Mouse (Mus musculus) intestine, embryonic 16.5 days (tissue): ENCODE data around the gene Wnt3. TPM values are rescaled to one million over a fixed set of nuclear protein-coding genes. Genes with fewer than 3 reads are reported as not detected.

Experiments
- ATAC-seq: fragments of 200-750 bp; cut with Nextera tagmentation; 2 replicates; pipeline ENCODE4 v1.8.0; 2017; ENCODE audit warnings: moderate TSS enrichment, moderate library complexity
- H3K27ac ChIP-seq: fragments of 300-500 bp; sonication (generic); 2 replicates; pipeline ENCODE4 v1.5.1; 2014; ENCODE audit warnings: mild to moderate bottlenecking, low read length
- H3K27me3 ChIP-seq: fragments of 300-500 bp; sonication (generic); replicated peaks from 2 replicates; pipeline ENCODE4 v1.6.1; 2014; ENCODE audit warnings: low read length, control low read depth, mixed read lengths; ENCODE audit not compliant: control insufficient read depth, insufficient read depth
- H3K36me3 ChIP-seq: fragments of 300-500 bp; sonication (generic); 2 replicates; pipeline ENCODE4 v1.6.1; 2014; ENCODE audit warnings: low read length, control low read depth; ENCODE audit not compliant: control insufficient read depth, insufficient read depth
- H3K4me1 ChIP-seq: fragments of 300-500 bp; sonication (generic); 2 replicates; pipeline ENCODE4 v1.6.1; 2014; ENCODE audit warnings: low read length, control low read depth, mixed read lengths; ENCODE audit not compliant: control insufficient read depth, insufficient read depth
- H3K4me2 ChIP-seq: fragments of 300-500 bp; sonication (generic); 2 replicates; pipeline ENCODE4 v1.6.1; 2014; ENCODE audit warnings: low read depth, low read length, control low read depth
- H3K4me3 ChIP-seq: fragments of 300-500 bp; sonication (generic); 2 replicates; pipeline ENCODE4 v1.5.1; 2014; ENCODE audit warnings: mild to moderate bottlenecking, low read length
- H3K9ac ChIP-seq: fragments of 300-500 bp; sonication (generic); 2 replicates; pipeline ENCODE4 v1.6.1; 2014; ENCODE audit warnings: low read depth, low read length
- H3K9me3 ChIP-seq: fragments of 300-500 bp; sonication (generic); 2 replicates; pipeline ENCODE4 v1.6.1; 2016; ENCODE audit warnings: low read length, control low read depth; ENCODE audit not compliant: control insufficient read depth
- WGBS: fragments of 180-500 bp; shearing (Covaris S2); extraction: QIAGEN DNeasy Blood & Tissue Kit; methylation state at CpG from one replicate; pipeline ENCODE4 v1.1.7; 2014; 5-methylcytosine and 5-hydroxymethylcytosine counted together
- polyA plus RNA-seq: library from polyadenylated mRNA; unstranded; fragments of >200 nt; fragmentation: Nextera tagmentation; extraction: Ambion mirVana; gene quantifications from 2 replicates; pipeline ENCODE4 v1.2.1, GENCODE M21; 2015

Wnt3 gene
- polyA plus RNA-seq, 1 experiment from 2014 or later = 0.39 TPM

- no peak for ATAC-seq
- Histone ChIP-seq H3K4me2 (no peak overlapping the region), H3K9ac (no peak overlapping the region), H3K27me3 (no peaks in the 10 kb centered on the region), H3K9me3 (no peaks in the 10 kb centered on the region), H3K4me1 (no peaks in the 10 kb centered on the region), H3K4me3 (no peak overlapping the region), H3K27ac (no peak overlapping the region), H3K36me3 (no peaks in the 10 kb centered on the region)
- 57% methylated on average over 9 of the region's 9 CpGs for WGBS
Measured at GRCm38 (mm10) chr11:103854294-103854693, 80.3 kb downstream of the Wnt3 start.

GRCm38 (mm10) chr11:103856641-103857040, 82.7 kb downstream of the Wnt3 start:
- Histone ChIP-seq H3K9ac (no peak overlapping the region), H3K36me3 (no peaks in the 10 kb centered on the region), H3K4me2 (no peak overlapping the region), H3K9me3 (no peaks in the 10 kb centered on the region), H3K4me3 (no peak overlapping the region), H3K4me1 (no peaks in the 10 kb centered on the region), H3K27ac (no peak overlapping the region), H3K27me3 (no peaks in the 10 kb centered on the region)
- WGBS = 94% methylated on average over 7 of the region's 7 CpGs
- ATAC-seq = no peak

- Histone ChIP-seq H3K4me1 (no peaks in the 10 kb centered on the region), H3K27ac (no peak overlapping the region), H3K9me3 (no peaks in the 10 kb centered on the region), H3K36me3 (no peaks in the 10 kb centered on the region), H3K4me3 (no peak overlapping the region), H3K27me3 (no peaks in the 10 kb centered on the region), H3K9ac (no peak overlapping the region), H3K4me2 (no peak overlapping the region)
- ATAC-seq = no peak
- 62% methylated on average over 5 of the region's 5 CpGs for WGBS
Measured at GRCm38 (mm10) chr11:103858760-103859159, 84.8 kb downstream of the Wnt3 start.

GRCm38 (mm10) chr11:103859933-103860610, 86.1 kb downstream of the Wnt3 start:
- no peak for ATAC-seq
- Histone ChIP-seq H3K27ac (no peak overlapping the region), H3K4me3 (no peak overlapping the region), H3K9ac (no peak overlapping the region), H3K4me1 (no peaks in the 10 kb centered on the region), H3K36me3 (no peaks in the 10 kb centered on the region), H3K27me3 (no peaks in the 10 kb centered on the region), H3K9me3 (no peaks in the 10 kb centered on the region), H3K4me2 (no peak overlapping the region)
- 77% methylated on average over 4 of the region's 4 CpGs for WGBS

- no peak overlapping the region for H3K4me3 ChIP-seq
- 66% methylated on average over 8 of the region's 8 CpGs for WGBS
- H3K27me3 ChIP-seq = no peaks in the 10 kb centered on the region
- H3K9me3 ChIP-seq = no peaks in the 10 kb centered on the region
- H3K4me1 ChIP-seq = no peaks in the 10 kb centered on the region
- no peak overlapping the region for H3K27ac ChIP-seq
- H3K4me2 ChIP-seq = no peak overlapping the region
- H3K36me3 ChIP-seq = no peaks in the 10 kb centered on the region
- H3K9ac ChIP-seq = no peak overlapping the region
- ATAC-seq = no peak
Measured at GRCm38 (mm10) chr11:103862951-103863350, 89.0 kb downstream of the Wnt3 start.

- Histone ChIP-seq H3K4me2 (no peak overlapping the region), H3K27ac (no peak overlapping the region), H3K4me1 (no peaks in the 10 kb centered on the region), H3K27me3 (no peaks in the 10 kb centered on the region), H3K36me3 (no peaks in the 10 kb centered on the region), H3K9ac (no peak overlapping the region), H3K4me3 (no peak overlapping the region), H3K9me3 (no peaks in the 10 kb centered on the region)
- WGBS = 89% methylated on average over 4 of the region's 4 CpGs
- ATAC-seq = no peak
Measured at GRCm38 (mm10) chr11:103864486-103864885, 90.5 kb downstream of the Wnt3 start.

- WGBS = 74% methylated on average over 7 of the region's 7 CpGs
- Histone ChIP-seq H3K9ac (no peak overlapping the region), H3K27me3 (no peaks in the 10 kb centered on the region), H3K36me3 (no peaks in the 10 kb centered on the region), H3K4me3 (no peak overlapping the region), H3K4me1 (no peaks in the 10 kb centered on the region), H3K27ac (no peak overlapping the region), H3K4me2 (no peak overlapping the region), H3K9me3 (no peaks in the 10 kb centered on the region)
- ATAC-seq = no peak
Measured at GRCm38 (mm10) chr11:103865346-103865745, 91.4 kb downstream of the Wnt3 start.

Other genes with a start within 250 kb of the Wnt3 start
- not detected in 2 replicates for gene Gm884, start 153.0 kb upstream of the Wnt3 start, polyA plus RNA-seq
- not detected in 2 replicates for gene Lyzl6, start 135.3 kb upstream of the Wnt3 start, polyA plus RNA-seq
- 0.44 and 0.81 TPM in 2 replicates for gene Rprml, start 124.6 kb upstream of the Wnt3 start, polyA plus RNA-seq
- 73.3 and 76.3 TPM in 2 replicates for gene Gosr2, start 76.3 kb upstream of the Wnt3 start, polyA plus RNA-seq
- 0.05 and 0.06 TPM in 2 replicates for gene Wnt9b, start 24.3 kb upstream of the Wnt3 start, polyA plus RNA-seq
- gene Nsf, start 179.9 kb downstream of the Wnt3 start, polyA plus RNA-seq = 44.4 and 45.8 TPM in 2 replicates
- 39.7 and 41.5 TPM in 2 replicates for gene Arf2, start 192.6 kb downstream of the Wnt3 start, polyA plus RNA-seq